Mouse (Mus musculus) myocyte (in vitro differentiated cells): ENCODE results near the gene Cnfn. TPM values are rescaled to one million over a fixed set of nuclear protein-coding genes. Genes with fewer than 3 reads are reported as not detected.

Experiments
- H3K27me3 ChIP-seq: one replicate; pipeline ENCODE4 v1.6.1; 2011; ENCODE audit not compliant: control insufficient read depth, insufficient read depth, insufficient read length
- H3K36me3 ChIP-seq: one replicate; pipeline ENCODE4 v1.6.1; 2011; ENCODE audit not compliant: control insufficient read depth, insufficient read depth
- H3K4me2 ChIP-seq: one replicate; pipeline ENCODE4 v1.6.1; 2011; ENCODE audit warnings: low read depth, control low read depth
- H3K4me3 ChIP-seq: one replicate; pipeline ENCODE4 v1.5.1; 2011; ENCODE audit warnings: mild to moderate bottlenecking, control low read depth, moderate library complexity
- H3K79me2 ChIP-seq: one replicate; pipeline ENCODE4 v1.6.1; 2011; ENCODE audit not compliant: control insufficient read depth, insufficient read depth
- H3ac ChIP-seq: one replicate; pipeline ENCODE4 v1.6.1; 2011; ENCODE audit not compliant: control insufficient read depth, insufficient read length
- CEBPB ChIP-seq: IDR thresholded peaks from 2 replicates; pipeline ENCODE4 v1.6.1; 2011; ENCODE audit warnings: mild to moderate bottlenecking, moderate library complexity; ENCODE audit not compliant: poor library complexity, insufficient read depth, severe bottlenecking
- E2F4 ChIP-seq: IDR thresholded peaks from one replicate; pipeline ENCODE4 v1.6.1; 2011; ENCODE audit warnings: mild to moderate bottlenecking, control low read depth, moderate library complexity; ENCODE audit not compliant: insufficient read depth
- MAX ChIP-seq: IDR thresholded peaks from one replicate; pipeline ENCODE4 v1.6.1; 2011; ENCODE audit warnings: low read depth, mild to moderate bottlenecking, control low read depth
- MYOD1 ChIP-seq, 3 experiments: IDR thresholded peaks; one replicate each; pipeline ENCODE4 v1.6.1; 2011; ENCODE audit warnings: control low read depth in 2 of 3, low read depth in 2 of 3, mild to moderate bottlenecking in 2 of 3, moderate library complexity in 1 of 3; ENCODE audit not compliant: insufficient read length in 2 of 3, control insufficient read depth in 1 of 3
- MYOG ChIP-seq, 3 experiments: IDR thresholded peaks; one replicate each; pipeline ENCODE4 v1.6.1; 2011; ENCODE audit warnings: control low read depth in 2 of 3, low read depth in 2 of 3, mild to moderate bottlenecking in 2 of 3; ENCODE audit not compliant: insufficient read length in 2 of 3, control insufficient read depth in 1 of 3, insufficient read depth in 1 of 3
- POLR2A ChIP-seq: IDR thresholded peaks from one replicate; pipeline ENCODE4 v1.6.1; 2011; ENCODE audit warnings: low read depth, mild to moderate bottlenecking, control low read depth, moderate library complexity; ENCODE audit not compliant: insufficient read length
- POLR2AphosphoS2 ChIP-seq: IDR thresholded peaks from one replicate; pipeline ENCODE4 v1.6.1; 2011; ENCODE audit warnings: low read depth, control low read depth; ENCODE audit not compliant: insufficient read length
- REST ChIP-seq: IDR thresholded peaks from one replicate; pipeline ENCODE4 v1.6.1; 2011; ENCODE audit warnings: mild to moderate bottlenecking, control low read depth, moderate library complexity; ENCODE audit not compliant: insufficient read depth, insufficient read length
- SRF ChIP-seq: IDR thresholded peaks from one replicate; pipeline ENCODE4 v1.6.1; 2011; ENCODE audit warnings: low read depth; ENCODE audit not compliant: control insufficient read depth, insufficient read length
- TCF12 ChIP-seq: IDR thresholded peaks from one replicate; pipeline ENCODE4 v1.6.1; 2011; ENCODE audit warnings: mild to moderate bottlenecking, control low read depth; ENCODE audit not compliant: poor library complexity, insufficient read depth, severe bottlenecking
- TCF3 ChIP-seq: IDR thresholded peaks from one replicate; pipeline ENCODE4 v1.6.1; 2011; ENCODE audit warnings: low read depth, control low read depth; ENCODE audit not compliant: insufficient read length
- USF1 ChIP-seq: IDR thresholded peaks from one replicate; pipeline ENCODE4 v1.6.1; 2011; ENCODE audit warnings: low read depth, mild to moderate bottlenecking, control low read depth, moderate library complexity
- polyA plus RNA-seq: library from polyadenylated mRNA; unstranded; fragments of >200 nt; fragmentation: generic; extraction: Trizol; gene quantifications from one replicate; pipeline ENCODE4 v1.2.1, GENCODE M21; 2012; ENCODE audit warnings: missing spikeins

Gene Cnfn
- polyA plus RNA-seq, 1 experiment, result not detected

GRCm38 (mm10) chr7:25322058-25322484 lies 47.5 kb downstream of the Cnfn start:
- Histone ChIP-seq H3K36me3 (no peaks in the 10 kb centered on the region), H3K4me2 (peak overlapping the region; percentile 55), H3ac (no peak overlapping the region), H3K79me2 (peaks cover 34% of the 10 kb centered on the region), H3K27me3 (no peaks in the 10 kb centered on the region), H3K4me3 (no peak overlapping the region)
- TF ChIP-seq REST, result no peak
- TF ChIP-seq E2F4, result no peak
- no peak for TF ChIP-seq TCF12
- no peak for TF ChIP-seq TCF3
- no peak for TF ChIP-seq CEBPB
- no peak for TF ChIP-seq MYOG (IDR thresholded peaks at IDR 0.05; ENCODE audit: control insufficient read depth in 1 of 3, insufficient read depth in 1 of 3, insufficient read length in 2 of 3, low read depth in 2 of 3)
- no peak for TF ChIP-seq USF1
- no peak for TF ChIP-seq MAX
- no peak for TF ChIP-seq SRF
- TF ChIP-seq POLR2AphosphoS2, result no peak
- no peak for TF ChIP-seq POLR2A
- TF ChIP-seq MYOD1 (IDR thresholded peaks at IDR 0.05; ENCODE audit: control insufficient read depth in 1 of 3, insufficient read length in 2 of 3, low read depth in 2 of 3), result no peak

Other genes with a start within 250 kb of the Cnfn start
- gene Pou2f2, start 190.0 kb downstream of the Cnfn start, polyA plus RNA-seq, result 0.01 TPM
- 8.8 TPM for gene Dedd2, start 149.1 kb downstream of the Cnfn start, polyA plus RNA-seq
- gene Zfp526, start 148.3 kb downstream of the Cnfn start, polyA plus RNA-seq, result 5.6 TPM
- gene Gsk3a, start 131.9 kb downstream of the Cnfn start, polyA plus RNA-seq, result 69.4 TPM
- gene Erf, start 119.0 kb downstream of the Cnfn start, polyA plus RNA-seq, result 42.5 TPM
- gene Cic, start 102.0 kb downstream of the Cnfn start, polyA plus RNA-seq, result 65.8 TPM
- 54.0 TPM for gene Pafah1b3, start 71.7 kb downstream of the Cnfn start, polyA plus RNA-seq
- not detected for gene Prr19, start 68.3 kb downstream of the Cnfn start, polyA plus RNA-seq
- 0.02 TPM for gene Tmem145, start 63.6 kb downstream of the Cnfn start, polyA plus RNA-seq
- gene Megf8, start 52.6 kb downstream of the Cnfn start, polyA plus RNA-seq, result 41.0 TPM
- gene Lipe, start 29.0 kb upstream of the Cnfn start, polyA plus RNA-seq, result 3.8 TPM
- gene Cxcl17, start 43.2 kb upstream of the Cnfn start, polyA plus RNA-seq, result 0.06 TPM
- not detected for gene Ceacam1, start 107.9 kb upstream of the Cnfn start, polyA plus RNA-seq
- not detected for gene Ceacam2, start 170.1 kb upstream of the Cnfn start, polyA plus RNA-seq
- not detected for gene Erich4, start 246.2 kb upstream of the Cnfn start, polyA plus RNA-seq
- gene Dmac2, start 249.7 kb upstream of the Cnfn start, polyA plus RNA-seq, result 13.0 TPM